Mouse (Mus musculus) ES-E14 (cell line): Measurements from ENCODE around the gene Tigar. TPM values are rescaled to one million over a fixed set of nuclear protein-coding genes. Genes with fewer than 3 reads are reported as not detected.

Experiments
- DNase-seq: peaks from one replicate; pipeline ENCODE4 v3.0.0-alpha.2; 2013; ENCODE audit warnings: low read depth, low spot score
- H3K27ac ChIP-seq: 2 replicates; pipeline ENCODE4 v1.5.1; 2012; ENCODE audit warnings: low read depth, mild to moderate bottlenecking, low read length, moderate library complexity, mixed read lengths; ENCODE audit not compliant: poor library complexity, insufficient read depth, severe bottlenecking
- H3K36me3 ChIP-seq: 2 replicates; pipeline ENCODE4 v1.6.1; 2012; ENCODE audit warnings: mild to moderate bottlenecking, low read length, moderate library complexity, mixed read lengths; ENCODE audit not compliant: control insufficient read depth, poor library complexity, insufficient read depth, severe bottlenecking
- H3K4me1 ChIP-seq, 2 experiments: fragments of 150-350 bp in 1 of 2; sonication (generic) in 1 of 2; 2 replicates each; pipeline ENCODE4 v1.6.1; 2012; ENCODE audit warnings: low read length in 2 of 2, mild to moderate bottlenecking in 1 of 2, mixed read lengths in 1 of 2; ENCODE audit not compliant: control insufficient read depth in 2 of 2, insufficient read depth in 2 of 2, poor library complexity in 1 of 2
- H3K4me3 ChIP-seq, 2 experiments: fragments of 150-350 bp in 1 of 2; sonication (generic) in 1 of 2; 2 replicates each; pipeline ENCODE4 v1.5.1; 2012; ENCODE audit warnings: low read length in 2 of 2, low read depth in 1 of 2, mild to moderate bottlenecking in 1 of 2, mixed read lengths in 1 of 2; ENCODE audit not compliant: insufficient read depth in 1 of 2, poor library complexity in 1 of 2, severe bottlenecking in 1 of 2
- H3K9ac ChIP-seq: 2 replicates; pipeline ENCODE4 v1.6.1; 2012; ENCODE audit warnings: low read depth, mild to moderate bottlenecking, low read length, mixed read lengths; ENCODE audit not compliant: poor library complexity, insufficient read depth, severe bottlenecking
- H3K9me3 ChIP-seq: fragments of 150-350 bp; sonication (generic); 2 replicates; pipeline ENCODE4 v1.6.1; 2012; ENCODE audit warnings: low read depth, mild to moderate bottlenecking, low read length; ENCODE audit not compliant: control insufficient read depth, insufficient read depth
- CHD2 ChIP-seq: IDR thresholded peaks from 2 replicates; pipeline ENCODE4 v1.6.1; 2014; ENCODE audit warnings: mild to moderate bottlenecking, low read depth, low read length, inconsistent platforms
- HCFC1 ChIP-seq: IDR thresholded peaks from 2 replicates; pipeline ENCODE4 v1.6.1; 2012; ENCODE audit warnings: low read length, inconsistent platforms, borderline replicate concordance; ENCODE audit not compliant: insufficient read depth
- MAFK ChIP-seq: IDR thresholded peaks from 2 replicates; pipeline ENCODE4 v1.6.1; 2014; ENCODE audit warnings: mild to moderate bottlenecking, low read depth, low read length, inconsistent platforms; ENCODE audit not compliant: insufficient read depth
- ZC3H11A ChIP-seq: IDR thresholded peaks from 2 replicates; pipeline ENCODE4 v1.6.1; 2012; ENCODE audit warnings: low read depth, mild to moderate bottlenecking, inconsistent platforms, low read length, borderline replicate concordance
- ZNF384 ChIP-seq: IDR thresholded peaks from 2 replicates; pipeline ENCODE4 v1.6.1; 2012; ENCODE audit warnings: low read depth, low read length, inconsistent platforms
- in situ Hi-C, 2 experiments: fragments of 600-800 bp; cut with MboI; formaldehyde crosslinking; loops; one replicate each; pipeline ENCODE4 v1.15.1; 2025; ENCODE audit warnings: low sequenced_read_pairs in 2 of 2, inconsistent platforms in 1 of 2; ENCODE audit not compliant: unreplicated experiment in 2 of 2
- total RNA-seq: library from RNA; depleted of rRNA; stranded (reverse); fragments of 300-350 nt; gene quantifications from 2 replicates; pipeline ENCODE4 v1.2.3, GENCODE M21; 2012

Gene Tigar
- total RNA-seq, 1 experiment = 22.9 TPM

DNA sequence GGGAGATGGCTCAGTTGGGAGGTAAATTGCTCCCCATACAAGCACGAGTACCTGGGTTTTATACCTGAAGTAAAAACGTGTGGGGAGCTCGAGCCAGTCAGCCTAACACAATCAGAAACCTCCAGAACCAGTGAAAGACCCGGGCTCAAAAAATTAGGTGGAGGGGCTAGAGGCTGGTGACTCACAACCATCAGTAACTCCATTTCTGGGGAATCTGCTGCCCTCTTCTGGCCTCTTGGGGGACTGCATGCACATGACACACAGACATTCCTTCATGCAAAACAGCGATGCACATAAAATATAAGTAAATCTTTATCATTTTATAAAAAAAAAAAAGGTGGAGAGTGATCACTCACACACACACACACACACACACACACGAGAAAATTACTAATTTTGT, 4.2 kb downstream of the Tigar start:
- in situ Hi-C loops = loop anchor here in 1 of 2 experiments (10.0 kb wide), 1 partner anchor 160 kb away; no protein-coding TSS in a partner anchor
- Histone ChIP-seq H3K27ac (peak overlapping the region; percentile 48; the same call in 1 of the 2 replicates), H3K9ac (peak overlapping the region; percentile 53; the same call in 1 of the 2 replicates), H3K36me3 (peaks cover 16% of the 10 kb centered on the region), H3K9me3 (no peaks in the 10 kb centered on the region), H3K4me1 (peaks cover 7 to 17% of the 10 kb centered on the region in 2 experiments), H3K4me3 (no peak overlapping the region; a peak in 1 of 4 replicates)
- no peak for TF ChIP-seq ZNF384
- peak; percentile 73 for DNase-seq

DNA sequence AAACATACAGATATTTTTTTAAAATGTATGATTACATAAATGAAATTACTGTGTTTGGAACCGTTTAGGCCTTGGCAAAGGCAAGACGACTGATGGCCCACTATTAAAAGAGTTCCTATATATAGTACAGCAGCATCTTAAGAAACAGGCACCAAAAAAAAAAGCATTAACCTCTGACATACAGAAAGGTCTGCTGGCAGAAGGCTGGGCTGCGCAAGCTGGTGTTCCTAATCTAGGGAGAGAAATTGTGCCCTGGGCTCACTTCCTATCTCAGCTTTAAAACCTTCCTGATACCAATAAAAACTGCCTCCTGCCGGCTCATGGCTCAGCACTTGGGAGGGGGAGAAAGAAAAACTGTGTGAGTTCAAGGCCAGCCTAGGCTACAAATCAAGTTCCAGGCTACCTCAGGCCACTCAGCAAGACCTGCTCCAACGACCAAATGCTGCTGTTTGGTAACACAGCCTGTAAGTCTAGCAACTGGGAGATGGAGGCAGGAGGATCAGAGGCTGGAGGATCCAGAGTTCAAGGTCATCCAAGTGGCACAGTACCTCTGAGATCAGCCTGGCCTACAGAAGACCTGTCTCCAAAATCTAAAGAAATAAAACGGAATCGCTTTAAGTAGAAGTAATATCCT, 4.8 kb downstream of the Tigar start:
- H3K9ac ChIP-seq = peak overlapping the region; percentile 53; the same call in 1 of the 2 replicates
- in situ Hi-C loops = loop anchor here in 1 of 2 experiments (10.0 kb wide), 1 partner anchor 160 kb away; no protein-coding TSS in a partner anchor
- no peaks in the 10 kb centered on the region for H3K9me3 ChIP-seq
- peaks cover 4 to 15% of the 10 kb centered on the region in 2 experiments; a peak in 3 of 4 replicates for H3K4me1 ChIP-seq
- H3K4me3 ChIP-seq = no peak overlapping the region; a peak in 1 of 4 replicates
- peak overlapping the region; percentile 55; the same call in 1 of the 2 replicates for H3K27ac ChIP-seq
- DNase-seq = no peak
- TF ChIP-seq ZNF384 = no peak
- no peak for TF ChIP-seq HCFC1
- TF ChIP-seq ZC3H11A = no peak
- no peak for TF ChIP-seq CHD2
- no peak for TF ChIP-seq MAFK
- H3K36me3 ChIP-seq = peaks cover 16% of the 10 kb centered on the region

- in situ Hi-C loops = loop anchor here in 1 of 2 experiments (10.0 kb wide), 1 partner anchor 159 kb away; no protein-coding TSS in a partner anchor
- DNase-seq = no peak
- H3K27ac ChIP-seq = peak overlapping the region; percentile 87
- H3K9ac ChIP-seq = peak overlapping the region; percentile 40; the same call in 1 of the 2 replicates
- no peaks in the 10 kb centered on the region for H3K9me3 ChIP-seq
- TF ChIP-seq ZC3H11A = no peak
- no peak for TF ChIP-seq MAFK
- TF ChIP-seq ZNF384 = no peak
- no peak for TF ChIP-seq CHD2
- TF ChIP-seq HCFC1 = no peak
- H3K36me3 ChIP-seq = peaks cover 16% of the 10 kb centered on the region
- no peak overlapping the region for H3K4me3 ChIP-seq
- peaks cover 4 to 15% of the 10 kb centered on the region in 2 experiments; a peak in 3 of 4 replicates for H3K4me1 ChIP-seq
Observed at GRCm38 (mm10) chr6:127103506-127104275, 5.7 kb downstream of the Tigar start.

- TF ChIP-seq ZNF384 (no peak), ZC3H11A (no peak), CHD2 (no peak), HCFC1 (no peak), MAFK (no peak)
- Histone ChIP-seq H3K36me3 (peaks cover 16% of the 10 kb centered on the region), H3K9ac (no peak overlapping the region), H3K4me3 (0 out of 4 replicates have a peak overlapping the region, but pooled peaks of 1 of the 2 experiments have one; percentile 8), H3K9me3 (no peaks in the 10 kb centered on the region), H3K4me1 (no peaks in the 10 kb centered on the region), H3K27ac (no peak overlapping the region)
- no peak for DNase-seq
- in situ Hi-C loops = no loop called here
Observed at GRCm38 (mm10) chr6:127094565-127094964, 14.8 kb downstream of the Tigar start.
